Mouse (Mus musculus) heart, postnatal 25 days (tissue): Measurements from ENCODE around the gene Smg9. TPM values are rescaled to one million over a fixed set of nuclear protein-coding genes. Genes with fewer than 3 reads are reported as not detected.
A peak's percentile ranks its signal among the peaks of the same experiment; 100 is the strongest.

ENCODE experiments used
- DNase-seq: peaks from one replicate; pipeline ENCODE4 v3.0.0; 2022; ENCODE audit warnings: low spot score
- intact Hi-C: fragments of 180-260 bp; cut with DNase I; formaldehyde crosslinking; loops from one replicate; pipeline ENCODE4 v1.15.1; 2025
- total RNA-seq, 2 experiments: library from RNA; stranded (reverse); gene quantifications; 2 replicates each; pipeline ENCODE4 v1.2.3; 2021

The Smg9 gene
- total RNA-seq: 1 to 10 TPM; 7.6 TPM

- peak; percentile 95 for DNase-seq
- intact Hi-C loops: no loop called here
Measured at GRCm38 (mm10) chr7:24399256-24400081, at the start of gene Smg9. Gene Smg9, plus strand, starts transcription at chr7:24399619.

DNA sequence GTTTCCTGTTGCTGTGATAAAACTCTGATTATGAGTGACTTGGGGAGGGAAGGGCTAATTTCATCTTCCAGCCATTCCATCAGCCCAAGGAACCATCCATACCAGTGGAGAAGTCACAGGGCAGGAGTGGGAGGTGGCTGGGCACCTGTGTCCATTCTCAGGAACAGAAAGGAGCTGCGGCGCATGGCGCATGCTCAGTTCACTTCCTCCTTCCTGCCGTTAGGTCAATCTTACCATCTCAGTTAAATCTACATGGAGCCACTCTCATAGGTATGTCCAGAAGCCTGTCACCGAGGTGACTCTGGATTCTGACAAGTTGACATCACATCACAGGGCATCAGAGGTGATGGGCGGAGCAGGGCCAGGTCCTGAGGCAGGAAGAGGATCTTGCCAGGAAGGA lies 43.8 kb upstream of the Smg9 start:
- intact Hi-C loops: no loop called here
- no peak for DNase-seq

DNA sequence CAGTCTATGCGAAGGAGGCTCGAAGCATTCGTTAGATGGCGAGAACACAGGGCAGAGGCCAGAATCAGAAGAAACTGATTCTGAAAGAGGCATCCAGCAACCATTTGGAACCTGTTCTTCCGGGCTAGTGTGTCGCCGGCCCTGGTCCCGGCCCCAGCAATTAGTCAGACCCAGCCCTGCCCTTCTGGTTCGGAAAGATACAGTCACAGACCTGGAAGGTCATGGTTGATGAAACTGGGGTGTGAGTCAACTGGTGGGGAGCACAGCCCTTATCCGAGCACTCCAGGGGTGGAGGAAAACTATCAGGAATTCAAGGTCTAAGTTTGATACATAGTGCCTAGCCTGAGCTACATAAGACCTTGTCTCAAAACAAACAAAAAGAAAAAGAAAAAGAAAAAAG lies 43.3 kb upstream of the Smg9 start:
- intact Hi-C loops: no loop called here
- DNase-seq: no peak

DNA sequence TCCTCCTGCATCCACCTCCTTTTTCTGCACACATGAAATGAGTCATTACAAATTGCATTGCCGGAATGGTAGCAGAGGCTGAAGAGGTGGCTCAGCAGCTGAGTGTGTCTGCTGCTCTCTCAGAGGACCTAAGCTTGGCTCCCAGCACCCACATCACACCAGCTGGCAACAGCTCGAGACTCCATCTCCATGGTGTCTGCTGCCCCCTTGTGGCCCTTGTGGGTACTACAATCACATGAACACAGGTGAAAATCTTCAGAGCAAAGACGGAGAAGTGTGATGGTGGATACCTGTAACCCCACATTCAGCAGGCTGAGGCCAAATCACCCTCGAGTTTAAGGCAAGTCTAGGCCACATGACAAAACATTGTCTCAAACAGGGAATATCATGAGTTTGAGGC lies 41.5 kb upstream of the Smg9 start:
- intact Hi-C loops: no loop called here
- DNase-seq: no peak

- no peak for DNase-seq
Measured at GRCm38 (mm10) chr7:24359269-24359668, 40.1 kb upstream of the Smg9 start.

GRCm38 (mm10) chr7:24361001-24361400 lies 38.4 kb upstream of the Smg9 start:
- DNase-seq: no peak
- intact Hi-C loops: no loop called here

More at GRCm38 (mm10) chr7:24359269-24359668, 40.1 kb upstream of the Smg9 start:
- intact Hi-C loops: no loop called here

- intact Hi-C loops: no loop called here
- DNase-seq: no peak
Measured at GRCm38 (mm10) chr7:24363228-24363627, 36.2 kb upstream of the Smg9 start.

DNA sequence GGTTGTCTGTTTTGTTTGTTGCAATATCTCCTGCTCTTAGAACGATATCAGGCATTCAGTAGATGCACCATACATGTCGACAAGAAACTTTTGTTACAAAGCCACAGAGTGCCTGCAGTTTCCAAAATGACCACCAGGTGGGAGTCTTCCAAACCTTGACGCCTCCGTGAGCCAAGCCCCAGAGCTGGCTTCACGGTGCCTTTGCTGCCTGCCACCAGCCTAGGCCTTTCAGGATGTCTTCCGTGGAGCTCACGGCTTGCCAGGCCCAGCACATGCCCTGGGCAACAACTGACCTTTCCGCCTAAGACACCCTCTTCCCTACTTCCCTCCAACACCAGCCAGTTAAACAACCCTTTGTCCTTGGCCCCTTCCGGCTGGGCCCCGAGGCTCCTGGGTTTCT lies 34.6 kb upstream of the Smg9 start:
- intact Hi-C loops: loop anchor here (2.0 kb wide), 2 partner anchors 20 to 42 kb away; no protein-coding TSS in a partner anchor
- peak; percentile 43 for DNase-seq

- no peak for DNase-seq
- intact Hi-C loops: loop anchor here (2.0 kb wide), 2 partner anchors 19 to 41 kb away; no protein-coding TSS in a partner anchor
Measured at GRCm38 (mm10) chr7:24365258-24366014, 34.0 kb upstream of the Smg9 start.

DNA sequence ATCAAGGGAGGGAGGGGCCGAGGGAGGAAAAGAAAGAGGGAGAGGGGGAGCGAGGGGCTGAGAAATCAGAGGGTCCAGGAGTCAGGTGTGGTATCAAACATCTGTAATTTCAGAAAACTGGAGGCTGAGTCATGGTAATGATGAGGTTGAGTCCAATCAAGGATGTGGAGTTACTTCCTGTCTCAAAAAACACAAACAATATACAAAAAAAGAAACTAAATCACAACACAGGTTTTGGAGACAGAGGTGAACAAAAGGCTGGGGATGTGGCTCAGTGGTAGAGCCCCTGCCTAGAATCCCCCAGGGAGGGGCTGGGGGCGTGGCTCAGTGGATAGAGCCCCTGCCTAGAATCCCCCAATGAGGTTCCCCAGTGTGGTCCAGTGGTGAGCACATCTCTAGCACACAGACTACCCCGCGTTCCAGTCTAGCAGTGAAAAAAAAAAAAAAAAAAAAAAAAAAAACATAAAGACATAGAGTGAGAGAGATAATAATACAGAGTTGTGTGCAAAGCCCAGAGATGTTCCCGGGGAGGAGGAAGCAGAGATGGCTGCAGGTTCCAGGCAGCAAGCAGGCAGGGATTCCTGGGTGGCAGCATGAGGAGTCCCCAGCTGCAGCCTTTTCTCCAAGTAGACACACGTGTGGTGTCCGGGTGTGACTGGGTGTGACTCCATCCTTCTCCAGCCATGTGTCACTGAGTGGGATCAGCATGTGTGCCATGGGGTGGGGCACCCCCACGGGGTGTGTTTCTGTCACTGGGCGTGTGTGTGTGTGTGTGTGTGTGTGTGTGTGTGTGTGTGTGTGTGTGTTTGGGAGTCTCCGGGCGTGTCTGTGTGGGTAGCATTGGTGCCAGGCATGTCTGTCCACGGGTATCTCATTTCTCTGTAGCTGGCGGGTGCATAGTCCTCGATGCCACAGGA lies 32.4 kb upstream of the Smg9 start:
- intact Hi-C loops: no loop called here
- no peak for DNase-seq

GRCm38 (mm10) chr7:24368226-24368625 lies 31.2 kb upstream of the Smg9 start:
- intact Hi-C loops: no loop called here
- DNase-seq: no peak

DNA sequence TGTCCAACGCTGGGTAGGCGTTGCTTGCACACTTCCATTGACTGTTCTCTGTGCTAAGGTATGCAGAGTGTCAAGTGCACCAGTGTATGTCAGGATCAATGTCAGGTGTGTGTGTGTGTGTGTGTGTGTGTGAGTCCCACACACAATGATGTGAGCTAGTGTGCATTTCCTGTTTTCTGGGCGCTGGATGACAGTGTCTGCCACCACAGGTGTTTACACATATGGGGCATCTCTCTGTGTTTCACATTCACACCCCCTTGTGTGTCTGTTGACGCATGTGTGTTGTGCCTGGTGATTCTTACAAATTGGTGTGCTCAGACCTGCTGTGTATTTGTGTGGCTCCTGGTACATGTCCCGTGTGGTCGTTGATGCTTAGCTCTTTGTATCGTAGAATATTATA lies 30.5 kb upstream of the Smg9 start:
- intact Hi-C loops: no loop called here
- DNase-seq: no peak

DNA sequence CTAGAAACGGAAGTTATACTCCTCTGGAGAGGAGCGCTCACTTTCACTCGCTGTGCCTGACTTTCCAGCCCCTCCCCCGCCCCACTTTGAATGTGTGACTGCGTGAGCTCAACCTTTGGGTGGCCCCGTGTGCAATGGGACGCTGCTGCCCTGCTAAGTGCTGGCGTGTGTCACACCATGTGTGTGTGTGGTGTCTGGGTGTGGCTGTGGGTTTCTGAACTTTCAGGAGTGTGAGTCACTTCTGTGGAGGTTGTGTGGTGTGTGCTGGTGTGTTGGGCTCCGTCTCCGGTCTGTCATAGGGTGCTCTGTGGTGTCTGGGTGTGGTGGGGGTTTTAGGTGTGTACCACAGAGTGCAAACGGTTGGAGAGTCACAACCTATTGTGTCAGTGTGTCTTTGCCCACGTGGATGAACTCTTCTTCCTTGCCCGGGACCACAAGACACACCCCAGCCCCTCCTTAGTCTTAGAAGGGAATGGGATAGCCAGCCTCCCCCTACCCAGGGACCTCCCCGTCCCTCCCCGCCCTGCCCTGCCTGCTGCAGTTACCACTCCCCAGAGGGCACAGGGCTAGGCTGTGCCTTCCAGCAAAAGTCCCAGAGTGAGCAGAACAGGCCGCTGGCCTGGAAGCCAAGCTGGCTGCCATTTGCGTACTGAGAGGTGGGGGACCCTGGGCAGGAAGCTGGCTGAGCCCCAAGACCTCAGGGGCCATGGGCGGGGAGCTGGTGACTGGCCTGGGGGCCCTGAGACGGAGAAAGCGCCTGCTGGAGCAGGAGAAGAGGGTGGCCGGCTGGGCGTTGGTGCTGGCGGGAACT lies 29.5 kb upstream of the Smg9 start, which contains the start of gene Kcnn4:
Kcnn4 (plus strand) TSS at position 533 of the 811 bp plus-strand sequence.
- no peak for DNase-seq
- intact Hi-C loops: no loop called here

DNA sequence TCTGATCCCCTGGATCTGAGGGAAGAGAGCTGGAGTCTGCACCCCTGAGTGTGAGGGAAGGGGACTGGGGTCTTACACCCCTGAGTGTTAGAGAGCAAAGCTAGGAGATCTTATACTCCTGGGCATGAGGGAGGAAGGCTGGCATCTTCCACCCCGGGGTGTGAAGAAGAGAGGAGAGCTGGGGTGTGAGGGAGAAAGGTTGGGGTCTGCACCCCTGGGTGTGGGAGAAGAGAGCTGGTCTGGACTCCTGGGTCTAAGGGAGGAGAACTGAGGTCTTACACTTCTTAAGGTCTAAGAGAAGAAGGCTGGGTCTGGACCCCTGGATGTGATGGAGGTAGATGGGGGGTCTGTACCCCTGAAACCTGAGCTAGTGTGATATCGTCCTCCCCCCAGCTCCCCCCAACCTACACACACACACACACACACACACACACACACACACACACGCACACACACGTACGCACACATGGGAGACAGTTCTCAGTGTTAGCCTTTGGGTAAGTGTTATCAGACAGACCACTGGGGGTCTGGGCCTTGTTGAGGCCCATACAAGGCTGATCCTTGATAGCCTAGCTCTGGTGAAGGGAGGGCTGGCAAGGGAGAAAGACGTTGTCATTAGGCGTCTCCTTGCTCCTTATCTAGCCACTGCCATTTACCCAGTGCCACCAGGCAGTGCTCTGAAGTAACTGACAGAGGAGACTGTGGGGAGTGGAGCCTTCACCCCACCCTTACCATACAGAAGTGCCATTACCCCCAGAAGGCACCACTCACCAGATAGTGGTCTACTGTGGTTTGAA lies 28.2 kb upstream of the Smg9 start:
- intact Hi-C loops: no loop called here
- DNase-seq: no peak

DNA sequence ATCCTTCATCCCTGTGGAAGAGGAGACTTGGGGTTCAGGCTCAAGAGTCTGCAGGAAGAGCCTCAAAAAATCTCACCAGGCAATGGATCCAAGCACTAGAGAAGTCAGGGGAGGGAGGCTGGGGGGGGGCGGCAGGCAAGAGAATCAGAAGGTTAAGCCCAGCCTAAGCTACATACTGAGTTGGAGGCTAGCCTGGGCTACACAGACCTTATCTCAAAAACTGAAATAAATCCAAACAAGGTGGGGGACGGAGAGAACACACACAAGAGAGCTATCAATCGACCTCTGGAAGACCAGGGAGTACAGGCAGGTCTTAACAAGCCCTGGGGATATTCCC lies 27.6 kb upstream of the Smg9 start:
- intact Hi-C loops: no loop called here
- no peak for DNase-seq

GRCm38 (mm10) chr7:24372300-24372699 lies 27.1 kb upstream of the Smg9 start:
- DNase-seq: no peak
- intact Hi-C loops: no loop called here

DNA sequence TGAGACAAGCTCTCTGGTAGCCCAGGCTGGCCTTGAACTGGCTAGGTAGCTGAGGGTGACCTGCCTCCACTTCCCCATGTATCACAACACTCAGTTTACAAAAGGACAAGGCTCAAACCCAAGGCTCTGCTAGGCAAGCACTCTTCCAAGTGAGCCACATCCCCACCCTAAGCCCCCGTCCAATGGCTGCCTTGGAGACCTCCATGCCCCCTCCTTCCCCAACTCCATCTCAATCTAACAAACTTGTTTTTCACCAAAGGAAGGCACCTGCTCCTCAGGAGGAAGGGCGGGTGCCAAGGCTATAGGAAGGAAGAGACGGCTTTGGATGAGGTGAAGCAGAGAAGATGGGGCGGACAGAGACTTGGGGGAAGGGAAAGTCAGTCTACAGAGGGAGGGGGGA lies 26.6 kb upstream of the Smg9 start:
- intact Hi-C loops: no loop called here
- no peak for DNase-seq

DNA sequence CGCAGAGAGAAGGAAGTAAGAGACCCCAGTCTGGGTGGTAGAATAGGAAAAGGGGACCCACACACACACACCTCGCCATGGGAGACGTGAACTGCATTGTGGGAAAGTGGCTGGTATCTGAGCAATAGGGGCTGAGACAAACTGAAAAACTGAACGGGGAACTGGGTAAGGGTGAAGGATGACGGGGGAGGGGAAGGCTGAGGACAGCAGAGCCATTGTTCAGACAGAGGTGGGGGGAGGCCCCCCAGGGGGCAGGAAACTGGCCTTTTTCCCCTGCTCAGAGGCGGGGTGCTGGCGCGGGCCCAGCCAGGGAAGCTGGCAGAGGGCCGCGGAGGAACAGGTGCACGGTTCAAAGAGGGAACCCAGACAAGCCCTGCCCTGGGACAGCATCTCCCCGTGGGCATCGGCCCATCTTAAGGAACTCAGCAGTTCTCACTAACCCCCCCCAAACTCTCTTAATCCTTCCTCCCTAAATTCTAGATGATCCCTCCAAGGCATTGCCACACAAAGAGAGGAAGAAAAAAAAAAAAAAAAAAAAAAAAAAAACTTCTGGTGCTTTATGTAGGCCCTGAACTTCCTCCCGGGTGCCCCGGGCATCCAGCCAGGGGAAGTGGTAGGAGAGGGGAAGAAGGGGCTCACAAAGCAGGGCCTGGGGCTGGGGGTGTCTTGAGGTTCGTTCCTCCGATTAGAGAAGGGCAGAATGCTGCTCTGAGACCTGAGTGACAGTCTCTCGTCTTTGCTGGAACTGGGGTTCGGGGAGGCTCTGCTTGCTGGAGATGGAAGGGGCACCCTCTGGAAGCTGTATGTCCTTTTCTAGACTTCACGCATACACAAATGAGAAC lies 25.7 kb upstream of the Smg9 start:
- no peak for DNase-seq

More for the DNA sequence above, 25.7 kb upstream of the Smg9 start:
- intact Hi-C loops: no loop called here
